Mouse (Mus musculus) layer of hippocampus, adult 6 months (tissue): ENCODE measurements around the gene Krt31. TPM values are rescaled to one million over a fixed set of nuclear protein-coding genes. Genes with fewer than 3 reads are reported as not detected.

Source experiments
- long read RNA-seq, 2 experiments: library from polyadenylated mRNA; unstranded; transcript quantifications; one replicate each; pipeline ENCODE4 v2.0.0; 2019 to 2020
- polyA plus RNA-seq: library from polyadenylated mRNA; unstranded; fragments of <200 nt; fragmentation: Nextera tagmentation; gene quantifications from 2 replicates; pipeline ENCODE4 v1.2.3, GENCODE M21; 2021

Krt31 gene
- not detected in 2 replicates for polyA plus RNA-seq
- long read RNA-seq, experiment 1: 0 reads
- long read RNA-seq, experiment 2: 0 reads

GRCm38 (mm10) chr11:100050451-100050850 lies at the start of gene Krt31:
Gene Krt31, minus strand, starts transcription at chr11:100050551.

GRCm38 (mm10) chr11:100096141-100096540 lies 45.8 kb upstream of the Krt31 start, which contains the start of gene Krt35:
Gene Krt35, minus strand, starts transcription at chr11:100096241.

GRCm38 (mm10) chr11:100087861-100088260 lies 37.5 kb upstream of the Krt31 start, which contains the start of gene Krt32:
Gene Krt32, minus strand, starts transcription at chr11:100088226.

GRCm38 (mm10) chr11:100041454-100041853 lies 8.9 kb downstream of the Krt31 start, which contains the start of gene Krt34:
Gene Krt34, minus strand, starts transcription at chr11:100041554.

GRCm38 (mm10) chr11:100029768-100030167 lies 20.6 kb downstream of the Krt31 start, which contains the start of gene Krt33b:
Gene Krt33b, minus strand, starts transcription at chr11:100029868.

GRCm38 (mm10) chr11:100016112-100016511 lies 34.2 kb downstream of the Krt31 start, which contains the start of gene Krt33a:
Gene Krt33a, minus strand, starts transcription at chr11:100016212.

Other genes with a start within 250 kb of the Krt31 start
- not detected in 2 replicates for gene Gm11554, start 246.1 kb downstream of the Krt31 start, polyA plus RNA-seq
- gene Krtap4-13, start 240.7 kb downstream of the Krt31 start, polyA plus RNA-seq: not detected in 2 replicates
- not detected in 2 replicates for gene Gm11564, start 234.9 kb downstream of the Krt31 start, polyA plus RNA-seq
- gene 2300003K06Rik, start 212.5 kb downstream of the Krt31 start, polyA plus RNA-seq: not detected in 2 replicates
- not detected in 2 replicates for gene Krtap4-16, start 198.9 kb downstream of the Krt31 start, polyA plus RNA-seq
- not detected in 2 replicates for gene Gm11568, start 192.6 kb downstream of the Krt31 start, polyA plus RNA-seq
- gene Gm11559, start 186.1 kb downstream of the Krt31 start, polyA plus RNA-seq: not detected in 2 replicates
- gene Krtap9-1, start 177.2 kb downstream of the Krt31 start, polyA plus RNA-seq: not detected in 2 replicates
- gene Gm11567, start 171.4 kb downstream of the Krt31 start, polyA plus RNA-seq: not detected in 2 replicates
- not detected in 2 replicates for gene Krtap31-1, start 142.6 kb downstream of the Krt31 start, polyA plus RNA-seq
- gene Gm11565, start 135.8 kb downstream of the Krt31 start, polyA plus RNA-seq: not detected in 2 replicates
- gene Krtap31-2, start 114.3 kb downstream of the Krt31 start, polyA plus RNA-seq: not detected in 2 replicates
- not detected in 2 replicates for gene Krtap9-5, start 102.1 kb downstream of the Krt31 start, polyA plus RNA-seq
- not detected in 2 replicates for gene Krtap29-1, start 71.5 kb downstream of the Krt31 start, polyA plus RNA-seq
- not detected in 2 replicates for gene Krtap16-1, start 64.0 kb downstream of the Krt31 start, polyA plus RNA-seq
- gene Krtap17-1, start 56.6 kb downstream of the Krt31 start, polyA plus RNA-seq: not detected in 2 replicates
- not detected in 2 replicates for gene Krt33a, start 34.3 kb downstream of the Krt31 start, polyA plus RNA-seq
- not detected in 2 replicates for gene Krt33b, start 20.7 kb downstream of the Krt31 start, polyA plus RNA-seq
- gene Krt34, start 9.0 kb downstream of the Krt31 start, polyA plus RNA-seq: not detected in 2 replicates
- not detected in 2 replicates for gene Krt32, start 37.7 kb upstream of the Krt31 start, polyA plus RNA-seq
- not detected in 2 replicates for gene Krt35, start 45.7 kb upstream of the Krt31 start, polyA plus RNA-seq
- not detected in 2 replicates for gene Krt36, start 55.1 kb upstream of the Krt31 start, polyA plus RNA-seq
- gene Krt13, start 71.0 kb upstream of the Krt31 start, polyA plus RNA-seq: not detected in 2 replicates
- 3.1 and 4.5 TPM in 2 replicates for gene Krt15, start 85.4 kb upstream of the Krt31 start, polyA plus RNA-seq
- gene Krt19, start 98.1 kb upstream of the Krt31 start, polyA plus RNA-seq: 0.36 TPM in 1 of 2 replicates, not detected in the other
- gene Krt9, start 142.7 kb upstream of the Krt31 start, polyA plus RNA-seq: 0.33 and 0.45 TPM in 2 replicates
- gene Krt14, start 157.0 kb upstream of the Krt31 start, polyA plus RNA-seq: 0.13 TPM in 1 of 2 replicates, not detected in the other
- gene Krt16, start 198.4 kb upstream of the Krt31 start, polyA plus RNA-seq: not detected in 2 replicates
- gene Krt17, start 210.5 kb upstream of the Krt31 start, polyA plus RNA-seq: 0.15 and 0.26 TPM in 2 replicates
- 0.13 TPM in 1 of 2 replicates, not detected in the other for gene Krt42, start 219.3 kb upstream of the Krt31 start, polyA plus RNA-seq